Mouse (Mus musculus) MEL (cell line): Measurements from ENCODE around the gene Tgds. TPM values are rescaled to one million over a fixed set of nuclear protein-coding genes. Genes with fewer than 3 reads are reported as not detected.

Experiments
- DNase-seq: peaks from one replicate; pipeline ENCODE4 v3.0.0; 2011; ENCODE audit warnings: low read depth, low spot score
- H3K27ac ChIP-seq: 2 replicates; pipeline ENCODE4 v1.5.1; 2012; ENCODE audit warnings: low read depth, mild to moderate bottlenecking, control low read depth, low read length, moderate library complexity; ENCODE audit not compliant: control insufficient read depth
- H3K27me3 ChIP-seq, 2 experiments: fragments of 150-350 bp in 1 of 2; sonication (generic) in 1 of 2; 2 replicates each; pipeline ENCODE4 v1.6.1; 2012; ENCODE audit warnings: low read length in 2 of 2, mild to moderate bottlenecking in 2 of 2, improper control_type of control experiment in 1 of 2, moderate library complexity in 1 of 2; ENCODE audit not compliant: insufficient read depth in 2 of 2, control insufficient read depth in 1 of 2
- H3K36me3 ChIP-seq, 2 experiments: 2 replicates each; pipeline ENCODE4 v1.6.1; 2012 to 2014; ENCODE audit warnings: low read length in 2 of 2, improper control_type of control experiment in 1 of 2, inconsistent platforms in 1 of 2, mild to moderate bottlenecking in 1 of 2; ENCODE audit not compliant: insufficient read depth in 2 of 2, control insufficient read depth in 1 of 2
- H3K4me1 ChIP-seq, 2 experiments: fragments of 150-350 bp in 1 of 2; sonication (generic) in 1 of 2; 2 replicates each; pipeline ENCODE4 v1.6.1; 2012; ENCODE audit warnings: low read length in 2 of 2, improper control_type of control experiment in 1 of 2, mild to moderate bottlenecking in 1 of 2; ENCODE audit not compliant: insufficient read depth in 2 of 2, control insufficient read depth in 1 of 2
- H3K4me3 ChIP-seq, 2 experiments: fragments of 150-350 bp in 1 of 2; sonication (generic) in 1 of 2; 2 replicates each; pipeline ENCODE4 v1.5.1; 2012; ENCODE audit warnings: low read depth in 2 of 2, low read length in 2 of 2, mild to moderate bottlenecking in 2 of 2, moderate library complexity in 2 of 2, control low read depth in 1 of 2, improper control_type of control experiment in 1 of 2; ENCODE audit not compliant: control insufficient read depth in 1 of 2, insufficient read depth in 1 of 2
- H3K79me2 ChIP-seq: 2 replicates; pipeline ENCODE4 v1.6.1; 2012; ENCODE audit warnings: mild to moderate bottlenecking, low read length, moderate library complexity; ENCODE audit not compliant: control insufficient read depth, poor library complexity, insufficient read depth
- H3K9ac ChIP-seq: 2 replicates; pipeline ENCODE4 v1.6.1; 2012; ENCODE audit warnings: low read depth, mild to moderate bottlenecking, control low read depth, low read length, moderate library complexity; ENCODE audit not compliant: control insufficient read depth, poor library complexity, severe bottlenecking
- H3K9me3 ChIP-seq: fragments of 150-350 bp; sonication (generic); replicated peaks from 2 replicates; pipeline ENCODE4 v1.6.1; 2012; ENCODE audit warnings: mild to moderate bottlenecking, low read length, improper control_type of control experiment, moderate library complexity; ENCODE audit not compliant: insufficient read depth
- BHLHE40 ChIP-seq: IDR thresholded peaks from 2 replicates; pipeline ENCODE4 v1.6.1; 2012; ENCODE audit warnings: low read depth, mild to moderate bottlenecking, inconsistent platforms, low read length, improper control_type of control experiment, borderline replicate concordance
- CHD1 ChIP-seq: IDR thresholded peaks from 2 replicates; pipeline ENCODE4 v1.6.1; 2012; ENCODE audit warnings: low read depth, mild to moderate bottlenecking, inconsistent platforms, low read length, improper control_type of control experiment
- CHD2 ChIP-seq: IDR thresholded peaks from 2 replicates; pipeline ENCODE4 v1.6.1; 2011; ENCODE audit warnings: low read length, improper control_type of control experiment
- CTCF ChIP-seq, 3 experiments: IDR thresholded peaks in 2 of 3; conservative IDR thresholded peaks in 1 of 3; 2 replicates each; pipeline ENCODE4 v1.5.1; 2011 to 2012; ENCODE audit warnings: low read length in 3 of 3, low read depth in 2 of 3, mild to moderate bottlenecking in 2 of 3, improper control_type of control experiment in 1 of 3, inconsistent platforms in 1 of 3, mixed read lengths in 1 of 3, moderate library complexity in 1 of 3; ENCODE audit not compliant: control insufficient read depth in 1 of 3, insufficient read depth in 1 of 3, poor library complexity in 1 of 3, severe bottlenecking in 1 of 3
- E2F4 ChIP-seq: IDR thresholded peaks from 2 replicates; pipeline ENCODE4 v1.6.1; 2011; ENCODE audit warnings: low read depth, low read length, improper control_type of control experiment, borderline replicate concordance
- GABPA ChIP-seq: IDR thresholded peaks from 2 replicates; pipeline ENCODE4 v1.6.1; 2012; ENCODE audit warnings: low read depth, mild to moderate bottlenecking, inconsistent platforms, low read length, improper control_type of control experiment, moderate library complexity
- GATA1 ChIP-seq: IDR thresholded peaks from 2 replicates; pipeline ENCODE4 v1.6.1; 2011; ENCODE audit warnings: low read depth, low read length, improper control_type of control experiment
- HCFC1 ChIP-seq: IDR thresholded peaks from 2 replicates; pipeline ENCODE4 v1.6.1; 2012; ENCODE audit warnings: low read depth, mild to moderate bottlenecking, inconsistent platforms, low read length, improper control_type of control experiment, moderate library complexity
- JUND ChIP-seq: IDR thresholded peaks from 2 replicates; pipeline ENCODE4 v1.6.1; 2011; ENCODE audit warnings: low read depth, mild to moderate bottlenecking, improper control_type of control experiment, low read length
- MAFK ChIP-seq: IDR thresholded peaks from 2 replicates; pipeline ENCODE4 v1.6.1; 2011; ENCODE audit warnings: low read depth, mild to moderate bottlenecking, low read length, improper control_type of control experiment, borderline replicate concordance
- MAX ChIP-seq: IDR thresholded peaks from 2 replicates; pipeline ENCODE4 v1.6.1; 2011; ENCODE audit warnings: low read length, improper control_type of control experiment
- MAZ ChIP-seq: IDR thresholded peaks from 2 replicates; pipeline ENCODE4 v1.6.1; 2012; ENCODE audit warnings: low read depth, mild to moderate bottlenecking, inconsistent platforms, low read length, improper control_type of control experiment
- MEF2A ChIP-seq: IDR thresholded peaks from 2 replicates; pipeline ENCODE4 v1.6.1; 2014; ENCODE audit warnings: low read depth, mild to moderate bottlenecking, inconsistent platforms, low read length, improper control_type of control experiment; ENCODE audit not compliant: poor library complexity, insufficient replicate concordance, severe bottlenecking; ENCODE audit errors: extremely low read depth
- MXI1 ChIP-seq: IDR thresholded peaks from 2 replicates; pipeline ENCODE4 v1.6.1; 2011; ENCODE audit warnings: mild to moderate bottlenecking, low read depth, low read length, improper control_type of control experiment
- MYB ChIP-seq: IDR thresholded peaks from 2 replicates; pipeline ENCODE4 v1.6.1; 2011; ENCODE audit warnings: mild to moderate bottlenecking, low read depth, low read length, improper control_type of control experiment
- MYC ChIP-seq: IDR thresholded peaks from 2 replicates; pipeline ENCODE4 v1.6.1; 2011; ENCODE audit warnings: low read depth, mild to moderate bottlenecking, low read length, improper control_type of control experiment, moderate library complexity
- NELFE ChIP-seq: IDR thresholded peaks from 2 replicates; pipeline ENCODE4 v1.6.1; 2011; ENCODE audit warnings: low read depth, low read length, improper control_type of control experiment
- NRF1 ChIP-seq: IDR thresholded peaks from 2 replicates; pipeline ENCODE4 v1.6.1; 2014; ENCODE audit warnings: low read depth, mild to moderate bottlenecking, inconsistent platforms, low read length, improper control_type of control experiment, moderate library complexity; ENCODE audit not compliant: poor library complexity, insufficient read depth, severe bottlenecking
- POLR2A ChIP-seq, 2 experiments: IDR thresholded peaks; 2 replicates each; pipeline ENCODE4 v1.6.1; 2011 to 2012; ENCODE audit warnings: low read length in 2 of 2, mild to moderate bottlenecking in 2 of 2, control low read depth in 1 of 2, improper control_type of control experiment in 1 of 2, low read depth in 1 of 2, moderate library complexity in 1 of 2; ENCODE audit not compliant: control insufficient read depth in 1 of 2, insufficient read depth in 1 of 2, poor library complexity in 1 of 2
- SIN3A ChIP-seq: IDR thresholded peaks from 2 replicates; pipeline ENCODE4 v1.6.1; 2012; ENCODE audit warnings: low read length, improper control_type of control experiment, inconsistent platforms
- SMC3 ChIP-seq: IDR thresholded peaks from 2 replicates; pipeline ENCODE4 v1.6.1; 2011; ENCODE audit warnings: low read depth, low read length, improper control_type of control experiment
- TAL1 ChIP-seq: IDR thresholded peaks from 2 replicates; pipeline ENCODE4 v1.6.1; 2012; ENCODE audit warnings: mild to moderate bottlenecking, inconsistent platforms, low read length, moderate library complexity, mixed read lengths
- TBP ChIP-seq: IDR thresholded peaks from 2 replicates; pipeline ENCODE4 v1.8.0; 2011; ENCODE audit warnings: low read depth, low read length, improper control_type of control experiment
- UBTF ChIP-seq: IDR thresholded peaks from 2 replicates; pipeline ENCODE4 v1.6.1; 2012; ENCODE audit warnings: low read depth, mild to moderate bottlenecking, inconsistent platforms, low read length, improper control_type of control experiment, moderate library complexity, borderline replicate concordance; ENCODE audit not compliant: insufficient read depth
- USF1 ChIP-seq: IDR thresholded peaks from 2 replicates; pipeline ENCODE4 v1.6.1; 2014; ENCODE audit warnings: low read depth, mild to moderate bottlenecking, inconsistent platforms, low read length, improper control_type of control experiment, moderate library complexity
- USF2 ChIP-seq, 2 experiments: IDR thresholded peaks; 2 replicates each; pipeline ENCODE4 v1.6.1; 2011 to 2012; ENCODE audit warnings: improper control_type of control experiment in 2 of 2, low read length in 2 of 2, borderline replicate concordance in 1 of 2, inconsistent platforms in 1 of 2, low read depth in 1 of 2, mild to moderate bottlenecking in 1 of 2; ENCODE audit not compliant: insufficient read depth in 1 of 2
- ZMIZ1 ChIP-seq: IDR thresholded peaks from 2 replicates; pipeline ENCODE4 v1.6.1; 2012; ENCODE audit warnings: low read depth, mild to moderate bottlenecking, inconsistent platforms, low read length, improper control_type of control experiment, moderate library complexity
- ZNF384 ChIP-seq: IDR thresholded peaks from 2 replicates; pipeline ENCODE4 v1.6.1; 2012; ENCODE audit warnings: low read depth, mild to moderate bottlenecking, inconsistent platforms, low read length, improper control_type of control experiment
- polyA plus RNA-seq, 2 experiments: library from polyadenylated mRNA; stranded (reverse) in 1 of 2; unstranded in 1 of 2; fragments of >175 nt in 1 of 2; fragments of >200 nt in 1 of 2; gene quantifications; 2 replicates each; pipeline versions ENCODE4 v1.2.1 to v1.2.4; 2012; ENCODE audit warnings: low replicate concordance in 2 of 2, low read depth in 1 of 2; ENCODE audit not compliant: insufficient read length in 2 of 2, insufficient read depth in 1 of 2, missing spikeins in 1 of 2
- total RNA-seq: library from RNA; depleted of rRNA; stranded (reverse); fragments of 300-350 nt; gene quantifications from 2 replicates; pipeline ENCODE4 v1.2.3, GENCODE M21; 2012

Tgds gene
- total and polyA plus RNA-seq, 3 experiments = 11.3 to 13.4 TPM; not detected in 1

DNA sequence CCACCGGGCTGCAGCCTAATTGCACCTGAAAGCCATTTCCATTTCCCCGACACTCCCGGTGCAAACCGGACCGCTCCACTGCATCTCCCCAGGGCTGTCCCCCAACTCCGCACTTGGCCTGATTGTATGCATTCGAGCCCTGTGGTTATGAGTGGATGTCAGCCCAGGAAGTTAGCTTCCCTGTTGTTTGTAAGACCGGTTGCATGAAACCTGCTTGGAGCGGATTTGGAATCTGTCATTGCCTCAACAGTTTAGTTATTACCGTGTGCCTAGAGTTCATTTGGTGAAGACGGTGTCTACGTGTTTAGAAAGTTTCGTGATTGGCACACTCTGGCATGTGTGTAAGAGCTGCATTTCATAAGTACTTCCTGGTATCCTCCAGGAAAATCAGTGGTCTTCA lies 4.9 kb upstream of the Tgds start:
- peak overlapping the region; percentile 93 for H3K9ac ChIP-seq
- no peak overlapping the region for H3K27ac ChIP-seq
- TF ChIP-seq MEF2A (no peak), MYB (no peak), NRF1 (no peak), NELFE (no peak), CHD1 (no peak), USF1 (no peak), MAZ (no peak), GABPA (no peak), GATA1 (no peak), SIN3A (no peak; the same call in 1 of the 2 replicates), ZMIZ1 (no peak), TBP (no peak), MYC (no peak), SMC3 (no peak), HCFC1 (no peak)
- H3K4me1 ChIP-seq = peaks cover 0 to 6% of the 10 kb centered on the region in 2 experiments; a peak in 1 of 4 replicates
- DNase-seq = peak; percentile 46
- peak overlapping the region; percentile 81 to 86 for H3K4me3 ChIP-seq
- H3K9me3 ChIP-seq = no peaks in the 10 kb centered on the region
- H3K27me3 ChIP-seq = no peaks in the 10 kb centered on the region
- H3K79me2 ChIP-seq = peaks cover 3% of the 10 kb centered on the region; the same call in 1 of the 2 replicates
- H3K36me3 ChIP-seq = peaks cover 0 to 8% of the 10 kb centered on the region in 2 experiments; a peak in 2 of 4 replicates

DNA sequence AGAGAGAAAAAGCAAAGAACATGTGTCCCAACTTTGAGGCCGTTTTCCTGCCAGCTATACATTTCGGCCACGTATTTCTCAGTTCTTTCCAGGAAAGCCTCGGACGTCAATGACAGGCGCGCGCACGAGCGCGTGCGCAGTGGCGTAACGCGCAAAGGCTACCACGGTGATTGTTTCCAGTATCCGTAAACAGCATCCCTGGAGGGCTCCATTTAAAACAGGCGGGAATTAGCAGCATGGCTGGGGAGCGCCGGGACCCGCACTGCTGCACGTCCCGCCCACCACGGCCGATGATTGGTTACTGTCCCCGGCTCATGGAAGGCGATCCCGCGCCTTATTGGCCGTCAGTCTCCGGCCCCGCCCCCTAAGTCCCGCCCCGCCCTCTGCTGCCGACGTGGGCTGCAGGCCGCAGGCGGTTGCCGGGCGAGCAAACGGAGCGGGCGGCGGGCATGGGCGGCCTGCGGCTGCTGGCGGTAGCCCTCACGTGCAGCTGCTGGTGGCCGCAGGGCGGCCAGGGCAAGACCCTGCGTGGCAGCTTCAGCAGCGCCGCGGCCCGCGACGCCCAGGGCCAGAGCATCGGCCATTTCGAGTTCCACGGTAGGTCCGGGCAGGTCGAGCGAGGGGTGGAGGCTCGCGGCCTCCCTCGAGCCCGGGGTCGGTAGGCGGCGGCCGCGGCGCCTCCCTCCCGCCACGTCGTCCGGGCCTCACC lies 4.3 kb upstream of the Tgds start, which contains the start of gene Gpr180:
Gene Gpr180, plus strand, starts transcription at position 415 of the 709 bp plus-strand sequence.
- no peaks in the 10 kb centered on the region for H3K9me3 ChIP-seq
- H3K36me3 ChIP-seq = peaks cover 0 to 8% of the 10 kb centered on the region in 2 experiments; a peak in 2 of 4 replicates
- H3K79me2 ChIP-seq = peaks cover 6% of the 10 kb centered on the region
- H3K4me3 ChIP-seq = peak within 1 kb of the TSS; percentile 81 to 86
- H3K9ac ChIP-seq = peak within 1 kb of the TSS; percentile 93
- peak within 1 kb of the TSS; percentile 59 for H3K27ac ChIP-seq
- peaks cover 0 to 6% of the 10 kb centered on the region in 2 experiments; a peak in 1 of 4 replicates for H3K4me1 ChIP-seq
- H3K27me3 ChIP-seq = no peaks in the 10 kb centered on the region
- peak; percentile 93 for DNase-seq
- TF ChIP-seq GABPA (no peak), ZNF384 (no peak), MXI1 (peak; percentile 94), SMC3 (no peak), MAZ (no peak), MAX (peak; percentile 95), SIN3A (peak; percentile 96), USF2 (IDR thresholded peaks at IDR 0.05; ENCODE audit: borderline replicate concordance in 1 of 2, insufficient read depth in 1 of 2, low read depth in 1 of 2, low read length in 2 of 2) (no peak), MYB (no peak), NELFE (peak; percentile 56), USF1 (no peak), ZMIZ1 (no peak; the same call in 1 of the 2 replicates), CTCF (IDR thresholded peaks at IDR 0.05 in 2 of 3, conservative IDR thresholded peaks at IDR 0.05 in 1 of 3; ENCODE audit: control insufficient read depth in 1 of 3, insufficient read depth in 1 of 3, low read depth in 2 of 3, low read length in 3 of 3, poor library complexity in 1 of 3, severe bottlenecking in 1 of 3) (no peak), GATA1 (no peak), E2F4 (no peak), POLR2A (IDR thresholded peaks at IDR 0.05; ENCODE audit: control insufficient read depth in 1 of 2, insufficient read depth in 1 of 2, low read depth in 1 of 2, low read length in 2 of 2, poor library complexity in 1 of 2) (peak; percentile 55 to 75; a peak in 3 of 4 replicates), JUND (no peak), MAFK (no peak), BHLHE40 (peak; percentile 20; the same call in 1 of the 2 replicates), MEF2A (no peak), HCFC1 (peak; percentile 59), UBTF (no peak), TAL1 (no peak), CHD2 (no peak)
